Mouse (Mus musculus): ENCODE results near the gene Chmp1a.

GRCm38 (mm10) chr8:123234918-123235519, 22.5 kb upstream of the Chmp1a start:
- no peak for TF ChIP-seq EP300 (IDR thresholded peaks at IDR 0.05; ENCODE audit: low read length)
- no peak for TF ChIP-seq CTCF (conservative IDR thresholded peaks at IDR 0.05 in 1 of 2, IDR thresholded peaks at IDR 0.05 in 1 of 2; ENCODE audit: low read depth in 2 of 2, low read length in 2 of 2)
- TF ChIP-seq POLR2A (IDR thresholded peaks at IDR 0.05; ENCODE audit: low read depth, low read length) = no peak
- no peak for TF ChIP-seq HCFC1 (IDR thresholded peaks at IDR 0.05; ENCODE audit: low read depth, low read length)
- no peak for TF ChIP-seq TCF12 (IDR thresholded peaks at IDR 0.05; ENCODE audit: low read depth, low read length)
- TF ChIP-seq E2F4 (IDR thresholded peaks at IDR 0.05; ENCODE audit: insufficient replicate concordance, low read depth, low read length) = no peak
